Mouse (Mus musculus): ENCODE measurements around the gene Prdx2.

DNA sequence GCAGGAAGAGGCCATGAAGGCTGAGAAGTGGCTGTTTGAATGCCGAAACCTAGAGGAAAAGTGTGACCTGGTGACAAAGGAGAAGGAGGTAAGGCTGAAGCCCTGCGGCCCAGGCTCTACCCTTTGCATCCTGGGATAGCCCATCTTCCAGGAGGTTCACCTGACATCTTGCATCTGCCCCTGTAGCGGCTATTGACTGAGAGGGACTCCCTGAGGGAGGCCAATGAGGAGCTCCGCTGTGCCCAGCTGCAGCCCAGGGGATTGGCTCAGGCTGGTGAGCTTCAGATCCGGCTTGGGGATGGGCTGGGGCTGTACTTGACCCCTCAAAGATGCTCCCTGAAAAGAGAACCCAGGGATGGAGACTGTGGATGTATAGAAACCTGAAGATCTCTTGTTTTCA lies 27.6 kb downstream of the Prdx2 start:
- no peak for TF ChIP-seq CTCF (IDR thresholded peaks at IDR 0.05; ENCODE audit: borderline replicate concordance, insufficient read depth, low read depth, low read length)
- TF ChIP-seq POLR2A (IDR thresholded peaks at IDR 0.05; ENCODE audit: borderline replicate concordance, insufficient read depth, low read length), result no peak
